Mouse (Mus musculus) kidney, adult 2 months (tissue): ENCODE measurements at regions not wholly inside any gene's neighbourhood (a gene's known extent, or its start where the extent isn't known, plus 50 kb on each side); places are given as distances from the start of the nearest gene placed in this dataset.

Experiments
- DNase-seq: peaks from one replicate; pipeline ENCODE4 v3.0.0; 2021
- H3K27ac ChIP-seq: fragments of 200-500 bp; 2 replicates; pipeline ENCODE4 v1.5.1; 2012; ENCODE audit warnings: low read depth, low read length, control low read depth, inconsistent platforms; ENCODE audit not compliant: insufficient read depth
- H3K27me3 ChIP-seq: fragments of 200-500 bp; replicated peaks from 2 replicates; pipeline ENCODE4 v1.6.1; 2012; ENCODE audit warnings: mild to moderate bottlenecking, moderate library complexity, low read length, inconsistent platforms; ENCODE audit not compliant: control insufficient read depth, insufficient read depth
- H3K36me3 ChIP-seq: fragments of 200-500 bp; 2 replicates; pipeline ENCODE4 v1.6.1; 2012; ENCODE audit warnings: mild to moderate bottlenecking, moderate library complexity, low read length, inconsistent platforms; ENCODE audit not compliant: control insufficient read depth, insufficient read depth
- H3K4me1 ChIP-seq: fragments of 200-500 bp; 2 replicates; pipeline ENCODE4 v1.6.1; 2011; ENCODE audit warnings: low read length; ENCODE audit not compliant: control insufficient read depth, insufficient read depth
- H3K4me3 ChIP-seq: fragments of 200-500 bp; 2 replicates; pipeline ENCODE4 v1.5.1; 2011; ENCODE audit warnings: mild to moderate bottlenecking, low read depth, low read length, control low read depth; ENCODE audit not compliant: insufficient read depth
- CTCF ChIP-seq: fragments of 200-500 bp; conservative IDR thresholded peaks from 2 replicates; pipeline ENCODE4 v1.5.1; 2011; ENCODE audit warnings: low read depth, mild to moderate bottlenecking, control low read depth, low read length, moderate library complexity, mixed read lengths; ENCODE audit not compliant: insufficient read depth, insufficient read length
- POLR2A ChIP-seq: fragments of 200-500 bp; IDR thresholded peaks from one replicate; pipeline ENCODE4 v1.6.1; 2011; ENCODE audit warnings: low read depth, low read length, control low read depth
- WGBS: fragments of 180-500 bp; shearing (Covaris S2); methylation state at CpG from one replicate; pipeline ENCODE4 v1.1.7; 2018; 5-methylcytosine and 5-hydroxymethylcytosine counted together

DNA sequence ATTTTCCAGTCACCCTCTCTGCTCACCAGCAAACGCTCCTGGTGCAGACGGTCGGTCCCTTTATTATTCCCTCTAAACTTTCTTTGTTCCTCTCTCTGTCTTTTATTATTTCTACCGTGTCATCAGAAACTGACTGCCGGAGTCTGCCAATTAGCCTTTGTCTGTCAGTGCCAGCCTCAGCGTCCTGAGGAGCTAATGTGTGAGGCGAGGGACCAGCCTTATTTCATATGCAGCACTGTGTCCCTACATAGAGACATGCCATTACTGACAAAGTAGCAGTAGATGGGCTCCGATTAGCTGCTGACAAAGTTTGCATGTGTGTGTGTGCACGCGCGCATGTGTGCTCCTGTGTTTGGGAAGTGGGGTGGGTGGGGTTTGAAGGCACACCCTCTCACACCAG, 82.6 kb upstream of the Zfp64 start:
- TF ChIP-seq CTCF (no peak), POLR2A (no peak)
- DNase-seq: no peak
- Histone ChIP-seq H3K4me1 (no peaks in the 10 kb centered on the region), H3K4me3 (no peak overlapping the region), H3K36me3 (no peaks in the 10 kb centered on the region), H3K27ac (no peak overlapping the region), H3K27me3 (no peaks in the 10 kb centered on the region)
- 82% methylated on average over 11 of the region's 11 CpGs for WGBS

- TF ChIP-seq CTCF: no peak
- no peak for TF ChIP-seq POLR2A
- no peak for DNase-seq
- WGBS: 90% methylated on average over 9 of the region's 9 CpGs
- Histone ChIP-seq H3K27me3 (no peaks in the 10 kb centered on the region), H3K4me1 (no peaks in the 10 kb centered on the region), H3K27ac (no peak overlapping the region), H3K4me3 (no peak overlapping the region), H3K36me3 (no peaks in the 10 kb centered on the region)
These were observed 82.1 kb upstream of the Zfp64 start for GRCm38 (mm10) chr2:169037519-169037918.

DNA sequence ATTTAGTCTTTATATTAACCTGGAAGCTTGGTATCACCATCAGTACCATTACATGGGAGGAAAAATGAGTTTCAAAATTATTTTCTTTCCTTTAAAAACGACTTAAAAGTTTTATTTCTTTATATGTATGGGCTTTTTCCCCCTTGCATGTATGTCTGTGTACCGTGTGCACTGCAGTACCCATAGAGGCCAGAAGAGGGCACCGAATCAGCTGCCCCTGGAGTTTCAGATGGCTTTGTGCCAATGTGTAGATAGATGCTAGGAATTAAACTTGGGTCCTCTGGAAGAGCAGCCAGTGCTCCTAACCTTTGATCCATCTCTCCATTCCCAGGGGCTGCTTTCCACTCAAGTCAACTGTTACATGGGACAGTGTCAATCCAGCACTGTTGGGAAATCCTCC, 79.9 kb upstream of the Zfp64 start:
- Histone ChIP-seq H3K4me1 (no peaks in the 10 kb centered on the region), H3K27me3 (no peaks in the 10 kb centered on the region), H3K36me3 (no peaks in the 10 kb centered on the region), H3K4me3 (no peak overlapping the region), H3K27ac (no peak overlapping the region)
- TF ChIP-seq POLR2A: no peak
- TF ChIP-seq CTCF: peak; percentile 48
- peak; percentile 22 for DNase-seq
- 32% methylated on average over 3 of the region's 3 CpGs for WGBS

DNA sequence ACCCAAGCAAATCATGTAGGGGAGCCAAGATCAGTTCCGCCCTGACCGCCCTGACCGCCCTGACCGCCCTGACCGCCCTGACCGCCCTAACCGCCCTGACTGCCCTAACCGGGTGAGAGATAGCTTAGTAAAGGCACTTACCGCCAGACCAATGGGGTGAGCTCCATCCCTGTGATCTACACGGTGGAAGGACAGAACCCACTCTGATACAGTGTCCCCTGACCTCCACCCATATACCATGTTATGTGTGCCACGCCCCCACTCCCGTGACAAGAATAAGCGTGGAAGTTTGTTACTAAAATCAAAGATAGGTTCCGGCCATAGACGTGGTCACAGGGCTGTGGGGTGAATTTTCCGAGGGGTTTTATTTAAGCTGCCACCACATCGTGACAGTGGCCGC, 78.6 kb upstream of the Zfp64 start:
- no peak overlapping the region for H3K27ac ChIP-seq
- TF ChIP-seq CTCF: no peak
- TF ChIP-seq POLR2A: no peak
- WGBS: 78% methylated on average over 18 of the region's 18 CpGs
- H3K36me3 ChIP-seq: no peaks in the 10 kb centered on the region
- H3K27me3 ChIP-seq: no peaks in the 10 kb centered on the region
- no peak overlapping the region for H3K4me3 ChIP-seq
- no peak for DNase-seq
- no peaks in the 10 kb centered on the region for H3K4me1 ChIP-seq

- DNase-seq: no peak
- Histone ChIP-seq H3K27me3 (no peaks in the 10 kb centered on the region), H3K4me3 (no peak overlapping the region), H3K27ac (no peak overlapping the region), H3K4me1 (no peaks in the 10 kb centered on the region), H3K36me3 (no peaks in the 10 kb centered on the region)
- WGBS: 90% methylated on average over 3 of the region's 3 CpGs
- TF ChIP-seq CTCF (no peak), POLR2A (no peak)
These were observed 77.8 kb upstream of the Zfp64 start for GRCm38 (mm10) chr2:169033181-169033580.

DNA sequence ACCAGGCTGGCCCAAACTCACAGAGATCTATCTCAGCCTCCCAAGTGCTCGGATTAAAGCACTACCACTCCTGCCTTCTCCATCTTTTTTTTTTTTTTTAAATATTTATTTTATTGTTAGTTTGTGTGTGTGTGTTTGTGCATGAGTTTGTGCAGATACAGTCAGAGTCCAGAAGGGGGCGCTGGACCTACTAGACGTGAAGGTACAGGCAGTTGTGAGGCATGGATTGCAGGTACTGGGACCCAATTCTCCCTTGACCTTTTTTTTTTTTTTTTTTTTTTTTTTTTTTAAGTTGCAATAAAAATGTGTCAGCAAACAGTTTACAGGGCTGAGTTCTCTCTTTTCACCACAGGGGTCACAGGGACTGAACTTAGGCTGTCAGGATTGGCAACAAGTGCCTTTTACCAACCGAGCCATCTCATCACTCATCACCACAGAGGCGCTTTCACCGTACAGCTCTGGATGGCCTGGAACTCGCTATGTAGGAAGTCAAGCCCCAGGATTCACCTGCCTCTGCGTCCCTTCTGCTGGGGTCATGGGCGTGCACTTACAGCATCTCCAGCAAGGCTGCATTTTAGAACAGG, 73.2 kb upstream of the Zfp64 start:
- Histone ChIP-seq H3K4me1 (no peaks in the 10 kb centered on the region), H3K4me3 (no peak overlapping the region), H3K27ac (no peak overlapping the region), H3K36me3 (no peaks in the 10 kb centered on the region), H3K27me3 (no peaks in the 10 kb centered on the region)
- DNase-seq: no peak
- WGBS: 71% methylated on average over 9 of the region's 9 CpGs
- TF ChIP-seq CTCF (0 out of 2 replicates have a peak, but pooled peaks have one; percentile 2), POLR2A (no peak)

DNA sequence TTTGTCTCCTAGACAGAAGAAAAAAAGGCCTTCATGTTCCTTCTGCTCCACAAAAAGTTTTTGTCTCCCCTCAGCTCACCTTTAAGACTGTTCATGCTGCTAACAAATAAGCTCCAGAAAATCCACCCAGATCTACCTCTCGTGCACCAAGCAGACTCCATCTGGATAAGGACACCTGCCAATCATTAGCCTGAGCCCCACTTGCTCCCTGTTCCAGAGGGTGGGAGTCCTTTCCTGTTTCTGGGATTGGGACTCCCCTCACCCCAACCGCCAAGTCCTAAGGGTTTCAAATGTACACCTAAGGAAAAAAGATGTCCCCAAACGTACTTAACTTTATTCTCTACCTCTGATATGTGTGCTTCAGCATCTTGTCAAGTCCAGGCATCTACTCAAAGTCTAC, 63.6 kb upstream of the Zfp64 start:
- H3K4me3 ChIP-seq: no peak overlapping the region
- no peaks in the 10 kb centered on the region for H3K27me3 ChIP-seq
- no peak overlapping the region for H3K27ac ChIP-seq
- DNase-seq: no peak
- WGBS: 83% methylated on average over 3 of the region's 3 CpGs
- H3K4me1 ChIP-seq: no peaks in the 10 kb centered on the region
- H3K36me3 ChIP-seq: no peaks in the 10 kb centered on the region
- TF ChIP-seq POLR2A (no peak), CTCF (no peak)

- Histone ChIP-seq H3K27ac (no peak overlapping the region), H3K36me3 (no peaks in the 10 kb centered on the region), H3K4me3 (no peak overlapping the region), H3K4me1 (no peaks in the 10 kb centered on the region; the same call in 1 of the 2 replicates), H3K27me3 (no peaks in the 10 kb centered on the region)
- WGBS: 27% methylated on average over 9 of the region's 9 CpGs
- TF ChIP-seq POLR2A (no peak), CTCF (no peak)
- DNase-seq: no peak
These were observed 54.9 kb upstream of the Zfp64 start for GRCm38 (mm10) chr2:169010271-169010670.
